Mouse (Mus musculus) limb, embryonic 14.5 days (tissue): ENCODE measurements around the gene Hoxc9. TPM values are rescaled to one million over a fixed set of nuclear protein-coding genes. Genes with fewer than 3 reads are reported as not detected.

Experiments
- ATAC-seq: fragments of 200-750 bp; cut with Nextera tagmentation; 2 replicates; pipeline ENCODE4 v1.8.0; 2017; ENCODE audit warnings: low read depth, moderate number of reproducible peaks, moderate TSS enrichment; ENCODE audit not compliant: low FRiP score
- DNase-seq: peaks from one replicate; pipeline ENCODE4 v3.0.0-alpha.2; 2015; ENCODE audit warnings: low spot score
- H3K27ac ChIP-seq: fragments of 300-500 bp; sonication (generic); replicated peaks from 2 replicates; pipeline ENCODE4 v1.5.1; 2014; ENCODE audit warnings: low read depth, mild to moderate bottlenecking, low read length, moderate library complexity, mixed read lengths
- H3K27me3 ChIP-seq: fragments of 300-500 bp; sonication (generic); 2 replicates; pipeline ENCODE4 v1.6.1; 2014; ENCODE audit warnings: low read length, mixed read lengths; ENCODE audit not compliant: control insufficient read depth, insufficient read depth
- H3K36me3 ChIP-seq: fragments of 300-500 bp; sonication (generic); 2 replicates; pipeline ENCODE4 v1.6.1; 2014; ENCODE audit warnings: mild to moderate bottlenecking, low read length, moderate library complexity, mixed read lengths; ENCODE audit not compliant: control insufficient read depth, insufficient read depth
- H3K4me1 ChIP-seq: fragments of 300-500 bp; sonication (generic); 2 replicates; pipeline ENCODE4 v1.6.1; 2014; ENCODE audit warnings: antibody characterized with exemption, low read length, mixed read lengths; ENCODE audit not compliant: control insufficient read depth, insufficient read depth
- H3K4me2 ChIP-seq: fragments of 300-500 bp; sonication (generic); replicated peaks from 2 replicates; pipeline ENCODE4 v1.6.1; 2014; ENCODE audit warnings: low read depth, mild to moderate bottlenecking, low read length, moderate library complexity; ENCODE audit not compliant: severe bottlenecking
- H3K4me3 ChIP-seq: fragments of 300-500 bp; sonication (generic); replicated peaks from 2 replicates; pipeline ENCODE4 v1.5.1; 2014; ENCODE audit warnings: low read length
- H3K9ac ChIP-seq: fragments of 300-500 bp; sonication (generic); 2 replicates; pipeline ENCODE4 v1.6.1; 2014; ENCODE audit warnings: mild to moderate bottlenecking, low read depth, low read length, moderate library complexity; ENCODE audit not compliant: severe bottlenecking
- H3K9me3 ChIP-seq: fragments of 300-500 bp; sonication (generic); 2 replicates; pipeline ENCODE4 v1.6.1; 2016; ENCODE audit warnings: low read length; ENCODE audit not compliant: control insufficient read depth
- POLR2A ChIP-seq: fragments of 200-500 bp; IDR thresholded peaks from 2 replicates; pipeline ENCODE4 v1.8.0; 2012; ENCODE audit warnings: inconsistent platforms, mild to moderate bottlenecking, moderate library complexity, borderline replicate concordance; ENCODE audit not compliant: insufficient read depth, insufficient read length; ENCODE audit errors: extremely low read depth
- WGBS: fragments of 180-500 bp; shearing (Covaris S2); extraction: QIAGEN DNeasy Blood & Tissue Kit; methylation state at CpG from one replicate; pipeline ENCODE4 v1.1.7; 2014; 5-methylcytosine and 5-hydroxymethylcytosine counted together
- polyA plus RNA-seq, 2 experiments: library from polyadenylated mRNA; depleted of rRNA in 1 of 2; stranded (reverse) in 1 of 2; unstranded in 1 of 2; fragments of >200 nt; fragmentation: Nextera tagmentation in 1 of 2; extraction: Ambion mirVana in 1 of 2; gene quantifications; 2 replicates each; pipeline versions ENCODE4 v1.2.1 to v1.2.3; 2012 to 2014

Gene Hoxc9
- polyA plus RNA-seq, 2 experiments: 1.1 to 2.1 TPM

DNA sequence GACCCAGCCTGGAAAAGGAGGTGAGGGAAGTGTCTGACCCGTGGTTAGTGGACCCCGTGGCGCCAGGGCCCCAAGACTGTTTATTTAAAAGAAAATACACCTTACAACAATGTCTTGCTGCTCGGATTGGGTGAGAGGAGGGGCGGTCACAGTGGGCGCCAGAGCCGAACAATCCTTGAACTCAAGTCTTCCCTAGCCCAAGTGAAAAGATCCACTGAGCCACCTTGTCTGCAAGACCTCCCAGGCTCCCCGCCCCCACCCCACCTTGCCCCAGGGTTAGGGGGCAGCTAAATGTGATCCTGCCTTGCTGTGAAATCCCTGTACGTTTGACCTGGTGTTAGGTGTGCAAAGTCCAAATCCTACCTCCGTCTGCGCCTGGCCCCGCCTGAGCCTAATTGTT lies 19.3 kb upstream of the Hoxc9 start:
- ATAC-seq: no peak
- Histone ChIP-seq H3K9me3 (no peaks in the 10 kb centered on the region), H3K4me2 (peak overlapping the region; percentile 39), H3K36me3 (no peaks in the 10 kb centered on the region), H3K9ac (peak overlapping the region; percentile 70; the same call in 1 of the 2 replicates), H3K4me1 (peaks cover 12% of the 10 kb centered on the region; the same call in 1 of the 2 replicates), H3K4me3 (peak overlapping the region; percentile 44; the same call in 1 of the 2 replicates), H3K27me3 (peaks cover 91% of the 10 kb centered on the region), H3K27ac (no peak overlapping the region)
- TF ChIP-seq POLR2A: no peak
- WGBS: 8% methylated on average over 12 of the region's 12 CpGs
- no peak for DNase-seq

DNA sequence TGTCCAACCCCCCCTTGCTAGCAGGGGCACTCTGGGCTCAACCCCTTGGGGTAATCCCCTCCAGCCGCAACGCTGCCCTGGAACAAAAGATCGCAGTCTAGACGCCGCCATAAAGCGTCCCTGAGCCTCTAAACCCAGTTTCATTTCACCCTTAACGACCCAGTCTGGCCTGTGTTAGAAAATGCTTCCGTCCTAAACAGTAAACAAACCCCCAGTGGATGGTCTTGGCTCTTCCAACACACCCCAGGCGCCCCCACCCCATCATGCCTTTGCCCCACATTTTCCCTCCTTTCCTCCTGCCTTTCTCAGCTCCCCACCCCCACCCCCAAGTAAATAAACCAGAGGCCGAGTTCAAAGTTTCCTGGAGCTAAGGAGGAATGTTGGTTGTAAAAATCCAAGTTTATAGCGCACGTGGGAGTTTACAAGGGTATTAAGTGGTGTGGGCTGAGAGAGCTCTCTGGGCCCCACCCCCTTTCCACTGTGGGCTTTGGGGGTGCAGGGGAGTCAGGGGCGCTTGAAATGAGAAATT lies 16.5 kb upstream of the Hoxc9 start:
- H3K27me3 ChIP-seq: peaks cover 89% of the 10 kb centered on the region
- H3K9me3 ChIP-seq: no peaks in the 10 kb centered on the region
- DNase-seq (peak; percentile 74), ATAC-seq (peak; percentile 42; the same call in 1 of the 2 replicates)
- peak overlapping the region; percentile 45 for H3K27ac ChIP-seq
- H3K9ac ChIP-seq: 0 out of 2 replicates have a peak overlapping the region, but pooled peaks have one; percentile 3
- no peak for TF ChIP-seq POLR2A
- peak overlapping the region; percentile 18; the same call in 1 of the 2 replicates for H3K4me3 ChIP-seq
- H3K4me2 ChIP-seq: peak overlapping the region; percentile 43
- H3K36me3 ChIP-seq: no peaks in the 10 kb centered on the region
- peaks cover 12% of the 10 kb centered on the region; the same call in 1 of the 2 replicates for H3K4me1 ChIP-seq
- under 1% methylated on average over 13 of the region's 13 CpGs for WGBS

DNA sequence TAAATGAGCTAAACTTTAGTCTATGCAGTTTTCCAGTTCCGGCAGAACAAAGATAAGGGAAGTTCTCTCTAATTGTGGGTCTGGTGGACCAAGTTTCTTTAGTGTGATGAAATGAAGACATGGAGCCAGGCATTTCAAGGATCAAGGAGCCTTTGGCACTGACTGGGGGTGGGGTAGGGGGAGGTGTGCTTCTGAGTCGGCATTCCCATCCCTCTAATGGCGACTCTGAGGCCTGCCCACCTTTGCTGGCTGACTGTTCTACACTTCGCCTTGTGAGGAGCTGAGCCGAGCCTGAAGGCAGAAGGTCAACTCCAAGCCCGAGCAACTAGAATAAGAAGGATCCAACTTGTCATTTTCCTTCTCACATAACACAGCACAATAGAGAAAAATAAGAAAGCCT lies 14.5 kb upstream of the Hoxc9 start:
- Histone ChIP-seq H3K9ac (0 out of 2 replicates have a peak overlapping the region, but pooled peaks have one; percentile 21), H3K27ac (0 out of 2 replicates have a peak overlapping the region, but pooled peaks have one; percentile 39), H3K4me2 (peak overlapping the region; percentile 29), H3K4me3 (no peak overlapping the region), H3K36me3 (no peaks in the 10 kb centered on the region), H3K4me1 (peaks cover 12% of the 10 kb centered on the region; the same call in 1 of the 2 replicates), H3K9me3 (no peaks in the 10 kb centered on the region), H3K27me3 (peaks cover 90% of the 10 kb centered on the region)
- DNase-seq: no peak
- 4% methylated on average over 6 of the region's 6 CpGs for WGBS
- TF ChIP-seq POLR2A: no peak
- ATAC-seq: no peak

- H3K4me3 ChIP-seq: peak overlapping the region; percentile 21
Observed at GRCm38 (mm10) chr15:102962492-102962891, 13.7 kb upstream of the Hoxc9 start.

DNA sequence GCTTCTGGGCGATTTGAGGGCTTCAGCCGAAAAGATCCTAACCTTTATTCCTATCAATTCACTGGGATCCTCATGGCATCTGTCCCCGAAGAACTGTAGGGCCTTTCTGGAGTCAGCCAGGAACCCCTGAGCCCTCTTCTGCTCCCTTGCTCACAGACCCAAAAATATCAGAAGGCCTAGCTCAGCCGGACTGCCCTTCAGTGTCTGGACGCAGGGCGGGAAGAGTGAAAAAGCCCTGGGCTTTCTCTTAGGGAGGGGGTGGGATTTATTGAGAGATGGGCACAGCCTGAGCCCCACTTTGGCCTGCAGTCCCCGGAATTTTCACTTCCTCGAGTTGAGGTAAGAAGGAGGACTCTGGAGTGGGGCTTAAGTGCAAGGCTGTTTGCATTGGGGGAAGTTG lies 13.0 kb upstream of the Hoxc9 start:
- Histone ChIP-seq H3K4me1 (peaks cover 12% of the 10 kb centered on the region; the same call in 1 of the 2 replicates), H3K4me2 (peak overlapping the region; percentile 54), H3K36me3 (no peaks in the 10 kb centered on the region), H3K9me3 (no peaks in the 10 kb centered on the region), H3K27ac (peak overlapping the region; percentile 50), H3K4me3 (peak overlapping the region; percentile 19), H3K27me3 (peaks cover 89% of the 10 kb centered on the region), H3K9ac (peak overlapping the region; percentile 46)
- ATAC-seq: no peak
- WGBS: 5% methylated on average over 8 of the region's 8 CpGs
- TF ChIP-seq POLR2A: no peak
- no peak for DNase-seq

More at GRCm38 (mm10) chr15:102962492-102962891, 13.7 kb upstream of the Hoxc9 start:
- Histone ChIP-seq H3K9ac (peak overlapping the region; percentile 40), H3K27me3 (peaks cover 90% of the 10 kb centered on the region), H3K4me1 (peaks cover 12% of the 10 kb centered on the region; the same call in 1 of the 2 replicates), H3K27ac (peak overlapping the region; percentile 61), H3K9me3 (no peaks in the 10 kb centered on the region), H3K36me3 (no peaks in the 10 kb centered on the region), H3K4me2 (peak overlapping the region; percentile 54)
- 4% methylated on average over 13 of the region's 13 CpGs for WGBS
- TF ChIP-seq POLR2A: no peak
- no peak for ATAC-seq
- no peak for DNase-seq
